Mouse (Mus musculus): ENCODE data around the gene Scarb1. TPM values are rescaled to one million over a fixed set of nuclear protein-coding genes. Genes with fewer than 3 reads are reported as not detected.

Scarb1 gene
- total RNA-seq, 2 experiments from 2014 or later = 62.6 to 73.8 TPM

- intact Hi-C loops (cut with DNase I) = loop anchor here (2.0 kb wide), 1 partner anchor 69 kb away; no protein-coding TSS in a partner anchor
- no peak for DNase-seq
These were observed 66.7 kb downstream of the Scarb1 start for GRCm38 (mm10) chr5:125274182-125274581.

DNA sequence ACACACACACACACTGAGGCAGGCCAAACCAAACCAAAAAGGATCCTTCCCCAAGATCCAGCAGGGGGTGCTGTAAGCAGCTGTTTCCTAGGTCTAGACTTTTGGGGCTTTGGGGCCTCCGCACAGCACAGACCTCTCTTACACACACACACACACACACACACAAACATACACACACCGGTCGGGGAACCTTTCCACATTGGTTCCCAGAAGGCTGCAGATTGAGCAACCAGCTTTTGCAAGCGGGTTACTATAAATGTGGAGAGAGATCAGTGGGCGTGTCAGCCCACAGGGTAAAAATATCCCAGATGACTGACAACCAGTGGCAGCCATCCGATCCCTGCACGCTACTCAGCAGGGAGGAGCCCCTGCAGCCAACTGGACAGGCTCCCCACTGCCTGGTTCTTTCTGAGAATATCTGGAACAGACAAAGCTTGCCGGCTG, 67.2 kb downstream of the Scarb1 start:
- intact Hi-C loops (cut with DNase I) = loop anchor here (1.0 to 2.0 kb wide), 2 partner anchors 69 to 95 kb away; no protein-coding TSS in a partner anchor
- DNase-seq = peak; percentile 90 to 92

- peak in 1 of 2 experiments; percentile 20 for DNase-seq
- intact Hi-C loops (cut with DNase I) = no loop called here
These were observed 68.5 kb downstream of the Scarb1 start for GRCm38 (mm10) chr5:125272231-125272988.

DNA sequence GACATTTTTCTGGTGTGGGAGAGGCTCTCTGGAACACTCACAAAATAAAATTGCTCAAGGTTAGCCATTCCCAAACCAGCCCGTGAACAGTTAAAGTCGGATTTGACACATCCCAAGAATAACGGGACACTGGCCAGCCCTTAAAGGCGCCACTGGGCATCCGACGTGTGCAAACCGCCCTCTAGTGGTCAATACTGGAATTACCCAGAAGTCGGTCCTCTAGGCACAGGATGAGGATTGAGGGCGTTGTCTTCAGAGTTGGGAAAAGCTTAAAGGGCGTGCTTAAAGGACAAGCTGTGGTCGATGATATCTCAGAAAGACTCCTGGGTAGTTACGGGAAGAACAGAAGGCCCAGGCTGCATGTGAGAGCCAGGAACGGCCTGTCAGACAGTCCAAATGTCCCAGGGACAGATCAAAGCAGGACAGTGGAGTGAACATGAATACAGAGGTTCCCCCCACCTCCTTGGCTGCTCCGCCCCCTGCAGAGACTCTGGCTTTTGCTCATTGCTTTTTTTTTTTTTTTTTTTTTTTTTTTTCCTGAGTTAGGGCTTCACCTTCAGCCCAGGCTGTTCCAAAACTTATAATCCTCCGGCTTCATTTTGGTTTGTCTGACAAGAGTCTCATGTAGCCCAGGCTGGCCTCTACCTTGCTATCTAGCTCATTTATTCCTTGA, 69.2 kb downstream of the Scarb1 start:
- intact Hi-C loops (cut with DNase I) = loop anchor here (2.0 kb wide), 1 partner anchor 363 kb away; no protein-coding TSS in a partner anchor
- DNase-seq = peak; percentile 94 to 96

- intact Hi-C loops (cut with DNase I) = loop anchor here (1.0 to 2.0 kb wide), 2 partner anchors 362 to 370 kb away; no protein-coding TSS in a partner anchor
- peak; percentile 74 to 82 for DNase-seq
These were observed 70.2 kb downstream of the Scarb1 start for GRCm38 (mm10) chr5:125270587-125271130.

GRCm38 (mm10) chr5:125269836-125270235, 71.1 kb downstream of the Scarb1 start:
- intact Hi-C loops (cut with DNase I) = loop anchor here (1.0 to 5.0 kb wide), 6 partner anchors 53 to 370 kb away; partner anchors contain the start of gene Ncor2
- DNase-seq = no peak

GRCm38 (mm10) chr5:125269399-125269798, 71.5 kb downstream of the Scarb1 start:
- DNase-seq = no peak
- intact Hi-C loops (cut with DNase I) = loop anchor here (5.0 kb wide), 4 partner anchors 52 to 257 kb away; partner anchors contain the start of gene Ncor2

GRCm38 (mm10) chr5:125268033-125268765, 72.7 kb downstream of the Scarb1 start:
- intact Hi-C loops (cut with DNase I) = loop anchor here (1.0 to 5.0 kb wide), 5 partner anchors 51 to 256 kb away; partner anchors contain the start of gene Ncor2
- DNase-seq = peak; percentile 88 to 94

DNA sequence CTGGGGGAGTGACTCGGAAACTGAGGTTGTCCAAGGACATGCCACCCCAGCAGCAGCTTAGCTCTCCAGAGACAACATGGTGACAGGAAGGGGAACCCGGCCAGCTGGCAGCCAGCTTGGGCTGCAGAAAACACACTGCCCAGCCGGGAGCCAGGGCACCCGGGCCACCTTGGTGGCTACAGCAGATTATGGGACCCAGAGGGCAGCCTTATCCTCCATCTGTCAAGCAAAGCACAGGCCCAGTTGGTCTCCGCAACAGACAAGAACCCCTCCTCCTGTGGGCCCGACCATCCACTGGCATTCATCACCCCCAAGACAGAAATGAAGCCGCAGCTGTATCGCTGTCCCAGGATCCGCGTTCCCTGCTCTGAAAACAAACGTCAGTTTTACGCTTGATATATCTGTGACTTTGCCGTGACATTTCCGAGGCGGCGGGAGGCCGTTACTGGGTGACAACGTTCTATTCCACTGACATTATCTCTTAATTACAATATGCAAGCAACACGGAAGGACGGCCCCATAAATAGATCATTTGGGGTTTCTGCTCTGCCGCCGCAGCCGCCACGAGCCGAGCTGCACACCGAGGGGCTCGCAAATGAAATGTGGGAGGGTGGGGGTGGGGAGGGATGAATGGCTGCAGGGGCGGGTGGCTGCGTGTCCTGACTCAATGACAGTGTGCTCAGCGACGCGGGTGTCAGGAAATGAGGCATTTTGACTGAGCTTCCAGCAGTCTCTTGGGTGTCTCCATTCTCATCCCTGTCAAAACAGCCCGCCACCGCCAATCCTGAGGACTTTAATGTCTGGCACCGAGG, 73.5 kb downstream of the Scarb1 start:
- intact Hi-C loops (cut with DNase I) = loop anchor here (5.0 kb wide), 4 partner anchors 50 to 255 kb away; partner anchors contain the start of gene Ncor2
- peak; percentile 89 for DNase-seq

DNA sequence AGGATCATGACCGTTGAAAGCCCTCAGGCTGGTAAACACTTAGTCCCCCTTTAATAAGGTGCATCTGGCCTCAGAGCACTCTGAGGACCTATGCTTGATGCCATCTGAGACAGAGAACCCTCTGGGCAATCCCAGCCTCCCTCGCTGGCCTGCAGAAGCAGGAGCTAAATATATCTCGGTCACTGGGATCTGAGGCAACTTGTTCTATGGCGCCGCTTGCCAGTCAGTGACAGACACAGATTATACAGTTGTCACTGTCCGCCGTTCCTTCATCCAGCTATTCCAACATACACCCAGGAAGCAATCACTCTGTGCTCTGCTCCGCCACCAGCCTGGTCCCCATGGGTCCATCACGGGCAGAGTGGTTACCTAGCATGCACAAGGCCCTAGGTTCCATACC, 74.8 kb downstream of the Scarb1 start:
- intact Hi-C loops (cut with DNase I) = loop anchor here (5.0 kb wide), 4 partner anchors 49 to 254 kb away; partner anchors contain the start of gene Ncor2
- peak; percentile 64 to 67 for DNase-seq

GRCm38 (mm10) chr5:125264700-125265099, 76.2 kb downstream of the Scarb1 start:
- peak in 1 of 2 experiments; percentile 46 for DNase-seq
- intact Hi-C loops (cut with DNase I) = loop anchor here (5.0 kb wide), 4 partner anchors 47 to 252 kb away; partner anchors contain the start of gene Ncor2

- DNase-seq = no peak
- intact Hi-C loops (cut with DNase I) = no loop called here
These were observed 78.3 kb downstream of the Scarb1 start for GRCm38 (mm10) chr5:125262578-125262977.

DNA sequence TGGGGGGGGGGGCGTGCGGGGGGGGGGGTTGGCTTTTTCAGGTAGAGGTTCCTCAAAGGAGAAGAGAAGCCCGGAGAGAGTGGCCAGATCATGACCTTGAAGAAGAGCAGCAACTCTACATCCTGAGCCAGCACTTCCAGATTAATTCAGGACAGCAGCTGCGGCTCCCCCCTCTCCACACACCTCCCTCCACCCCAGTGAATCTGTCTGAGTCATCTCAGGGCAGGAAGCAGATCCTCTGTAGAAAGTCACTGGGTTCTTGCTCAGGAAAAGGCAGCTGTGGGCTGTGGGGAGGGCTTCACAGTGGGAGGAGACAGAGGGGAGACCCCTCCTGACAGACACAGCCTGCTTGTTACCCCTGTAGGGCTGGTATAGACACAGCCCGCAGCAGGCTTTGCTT, 87.0 kb downstream of the Scarb1 start:
- intact Hi-C loops (cut with DNase I) = no loop called here
- DNase-seq = peak in 1 of 2 experiments; percentile 31

DNA sequence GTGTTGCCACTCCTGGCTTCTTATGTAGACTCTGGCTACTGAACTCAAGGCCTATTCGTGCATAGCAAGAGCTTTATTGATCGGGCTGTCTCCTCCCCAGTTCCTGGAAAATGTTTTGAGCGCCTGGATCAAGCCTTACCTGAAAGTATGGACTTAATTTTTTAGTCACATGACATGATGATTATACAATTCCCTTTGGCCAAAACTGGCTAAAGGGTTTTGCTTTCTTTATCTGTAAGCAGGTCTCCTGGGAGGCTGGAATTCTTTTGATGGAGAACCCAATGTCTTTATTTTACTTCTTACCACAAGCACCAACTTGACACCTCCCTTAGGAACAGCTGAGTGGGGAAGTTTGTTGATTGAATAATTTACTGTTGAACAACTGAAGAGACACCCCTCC, 87.4 kb downstream of the Scarb1 start:
- intact Hi-C loops (cut with DNase I) = no loop called here
- no peak for DNase-seq

GRCm38 (mm10) chr5:125252664-125253063, 88.2 kb downstream of the Scarb1 start:
- peak; percentile 83 to 84 for DNase-seq
- intact Hi-C loops (cut with DNase I) = no loop called here

GRCm38 (mm10) chr5:125251885-125252615, 88.8 kb downstream of the Scarb1 start:
- DNase-seq = peak in 1 of 2 experiments; percentile 53
- intact Hi-C loops (cut with DNase I) = no loop called here

DNA sequence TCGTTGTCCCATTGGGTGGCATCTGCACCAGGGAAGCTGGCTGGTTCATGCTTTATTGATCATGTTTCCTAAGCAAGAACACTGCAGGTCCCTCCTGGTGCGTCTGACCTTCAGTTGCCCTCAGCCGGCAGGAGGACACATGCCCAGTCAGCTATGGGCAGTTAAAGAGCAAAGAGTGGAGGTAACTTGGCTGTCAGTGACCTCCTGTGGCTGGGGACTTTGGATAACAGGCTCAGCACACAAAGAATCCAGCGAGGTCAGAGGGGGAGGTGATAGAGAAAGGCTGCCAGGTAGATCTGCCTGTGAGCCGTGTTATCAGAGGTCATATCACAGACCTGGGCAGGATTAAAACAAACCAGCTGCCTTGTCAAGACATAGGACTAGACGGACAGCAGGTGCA, 91.7 kb downstream of the Scarb1 start:
- peak in 1 of 2 experiments; percentile 25 for DNase-seq
- intact Hi-C loops (cut with DNase I) = no loop called here

GRCm38 (mm10) chr5:125246711-125247110, 94.2 kb downstream of the Scarb1 start:
- intact Hi-C loops (cut with DNase I) = no loop called here
- no peak for DNase-seq
